Mouse (Mus musculus) adrenal gland, adult 18-20 months (tissue): Measurements from ENCODE around the gene Rgcc. TPM values are rescaled to one million over a fixed set of nuclear protein-coding genes. Genes with fewer than 3 reads are reported as not detected.

ENCODE experiments used
- DNase-seq, 2 experiments: peaks; one replicate each; pipeline ENCODE4 v3.0.0; 2021 to 2022; ENCODE audit warnings: low spot score in 2 of 2
- long read RNA-seq, 2 experiments: library from polyadenylated mRNA; stranded (forward); transcript quantifications; one replicate each; pipeline ENCODE4 v2.0.0; 2021
- total RNA-seq, 2 experiments: library from RNA; stranded (reverse); gene quantifications; 1 replicate in 1 of 2; 2 replicates in 1 of 2; pipeline ENCODE4 v1.2.3; 2021

Rgcc gene
- 100 to 1,000 TPM; 152 to 273 TPM for total RNA-seq
- long read RNA-seq, experiment 1, transcript Rgcc-201 (5 exons, 918 nt), result major isoform, 161 of 173 reads
- long read RNA-seq, experiment 1, partial matches to known transcripts, result 9 of 173 reads
- long read RNA-seq, experiment 1, other reads (novel, unspliced or antisense), result 3 of 173 reads
- long read RNA-seq, experiment 2, transcript Rgcc-201 (5 exons, 918 nt), result major isoform, 274 of 282 reads
- long read RNA-seq, experiment 2, partial matches to known transcripts, result 6 of 282 reads
- long read RNA-seq, experiment 2, other reads (novel, unspliced or antisense), result 2 of 282 reads

DNA sequence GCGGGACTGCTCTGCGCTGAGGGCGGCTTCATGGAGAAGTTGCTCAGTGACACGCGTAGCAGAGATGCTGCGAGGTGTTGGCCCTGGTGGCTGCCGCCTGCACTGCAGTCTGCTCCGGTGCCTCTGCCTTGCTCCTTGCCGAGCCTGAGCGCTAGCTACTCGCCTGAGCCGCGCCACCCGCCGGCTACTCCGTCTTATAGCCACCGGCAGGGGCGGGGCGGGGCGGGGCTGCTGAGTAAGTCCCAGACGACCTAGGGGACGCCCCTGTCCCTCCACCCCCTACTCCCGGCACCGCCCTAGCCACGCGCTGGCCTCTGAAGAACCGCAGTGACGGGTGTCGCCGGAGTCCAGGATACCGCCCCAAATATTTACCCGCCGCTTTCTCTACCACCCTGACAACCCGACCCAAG, at the start of gene Rgcc:
Gene Rgcc (minus strand): TSS at position 180 of the 410 bp plus-strand sequence.
- DNase-seq, result peak; percentile 97 to 99

DNA sequence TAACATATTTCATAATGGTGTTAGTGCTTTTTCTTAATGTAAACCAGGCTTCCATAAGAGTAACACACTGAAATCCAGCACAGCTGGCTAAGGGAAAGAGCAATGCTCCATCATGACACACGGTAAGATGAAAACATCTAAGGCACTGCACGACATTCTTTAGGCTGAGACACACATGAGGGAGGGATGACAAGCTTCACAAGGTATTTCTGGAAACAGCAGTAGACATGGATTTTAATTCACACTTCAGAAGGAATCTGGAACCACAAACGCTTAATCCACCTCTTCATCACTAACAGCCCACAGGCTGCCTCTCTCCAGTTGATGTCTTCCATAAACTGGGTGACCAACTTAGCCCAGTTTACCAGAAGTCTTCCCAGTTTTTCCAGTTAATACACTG, 44.9 kb upstream of the Rgcc start:
- no peak for DNase-seq

DNA sequence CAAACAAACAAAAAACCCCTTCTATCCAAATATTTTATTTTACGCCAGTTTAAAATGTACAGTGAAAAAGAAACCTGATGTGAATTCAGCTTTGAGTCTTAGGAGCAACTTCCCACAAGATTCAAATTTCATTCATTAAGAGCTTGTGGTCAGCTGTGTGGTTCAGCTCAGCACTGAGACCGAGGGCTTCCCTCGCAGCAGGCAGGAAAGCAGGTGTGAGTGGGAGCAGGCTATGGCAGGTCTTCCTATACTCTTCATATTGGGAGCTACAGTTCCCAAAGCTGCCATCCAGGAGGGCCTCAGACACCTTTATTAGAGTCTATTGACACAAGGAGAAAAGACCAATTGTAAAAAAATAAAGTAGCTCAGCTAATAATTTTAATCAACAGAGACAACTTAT, 34.2 kb upstream of the Rgcc start:
- DNase-seq, result no peak

DNA sequence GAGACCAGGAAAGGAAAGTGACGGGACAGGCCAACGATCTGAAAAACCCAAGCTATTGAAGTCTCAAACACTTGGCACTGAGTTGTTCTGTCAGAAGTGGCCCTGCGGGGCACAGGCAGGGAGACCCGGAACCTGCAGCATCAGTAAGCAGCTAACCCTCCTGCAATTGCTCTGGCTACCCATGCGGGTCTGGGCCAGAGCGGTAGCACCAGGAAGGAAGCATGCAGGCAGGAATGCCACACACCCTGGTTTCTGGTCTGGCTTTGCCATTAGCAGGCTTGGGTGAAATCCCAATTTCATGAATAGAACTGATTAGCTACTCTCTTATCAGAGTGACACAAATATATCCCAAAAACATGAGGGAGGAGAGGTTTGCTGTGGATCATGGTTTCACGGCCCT, 30.5 kb upstream of the Rgcc start:
- no peak for DNase-seq

DNA sequence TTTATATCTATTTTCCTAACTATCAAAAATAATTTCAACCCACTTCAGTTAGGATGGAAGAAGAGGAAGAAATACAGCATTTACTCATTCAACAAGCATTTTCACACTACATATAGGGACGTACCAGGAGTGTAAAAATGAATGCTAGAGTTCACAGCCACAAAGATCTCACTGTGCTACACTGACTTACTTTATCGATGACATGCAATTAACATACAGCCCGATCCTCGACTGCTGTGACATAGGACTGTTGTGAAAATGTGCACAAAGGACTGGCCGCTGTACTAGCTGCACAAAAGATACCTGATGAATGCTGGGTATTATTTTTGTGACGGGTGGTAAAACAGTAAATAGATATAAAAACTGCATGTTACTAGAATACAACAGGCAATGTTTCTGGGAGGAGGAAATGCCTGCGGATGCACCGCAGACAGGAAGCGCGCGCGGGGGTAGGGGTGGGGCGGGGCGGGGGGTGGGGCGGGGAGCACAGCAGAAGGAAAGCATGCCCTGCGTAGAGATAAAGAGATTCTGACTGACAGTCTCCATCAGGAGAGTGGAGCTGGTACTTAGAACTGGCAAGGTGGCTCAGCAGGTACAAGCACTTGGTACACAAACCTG, 29.6 kb upstream of the Rgcc start:
- no peak for DNase-seq

DNA sequence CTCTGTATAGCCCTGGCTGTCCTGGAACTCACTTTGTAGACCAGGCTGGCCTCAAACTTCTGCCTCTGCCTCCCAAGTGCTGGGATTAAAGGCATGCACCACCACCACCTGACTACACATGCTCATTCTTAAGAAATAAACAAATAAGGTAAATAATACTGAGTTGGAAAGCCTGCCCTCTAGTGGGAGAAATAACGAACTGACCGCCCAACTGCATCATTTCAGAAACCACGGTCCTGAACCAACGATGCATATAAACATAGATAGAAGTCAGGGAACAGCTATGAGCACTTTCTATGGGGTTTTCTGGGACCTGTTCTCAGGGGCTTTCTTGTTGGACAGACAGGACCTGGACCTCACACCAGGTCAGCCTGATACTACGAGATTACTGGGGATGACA, 25.6 kb upstream of the Rgcc start:
- DNase-seq, result peak; percentile 29 to 31

DNA sequence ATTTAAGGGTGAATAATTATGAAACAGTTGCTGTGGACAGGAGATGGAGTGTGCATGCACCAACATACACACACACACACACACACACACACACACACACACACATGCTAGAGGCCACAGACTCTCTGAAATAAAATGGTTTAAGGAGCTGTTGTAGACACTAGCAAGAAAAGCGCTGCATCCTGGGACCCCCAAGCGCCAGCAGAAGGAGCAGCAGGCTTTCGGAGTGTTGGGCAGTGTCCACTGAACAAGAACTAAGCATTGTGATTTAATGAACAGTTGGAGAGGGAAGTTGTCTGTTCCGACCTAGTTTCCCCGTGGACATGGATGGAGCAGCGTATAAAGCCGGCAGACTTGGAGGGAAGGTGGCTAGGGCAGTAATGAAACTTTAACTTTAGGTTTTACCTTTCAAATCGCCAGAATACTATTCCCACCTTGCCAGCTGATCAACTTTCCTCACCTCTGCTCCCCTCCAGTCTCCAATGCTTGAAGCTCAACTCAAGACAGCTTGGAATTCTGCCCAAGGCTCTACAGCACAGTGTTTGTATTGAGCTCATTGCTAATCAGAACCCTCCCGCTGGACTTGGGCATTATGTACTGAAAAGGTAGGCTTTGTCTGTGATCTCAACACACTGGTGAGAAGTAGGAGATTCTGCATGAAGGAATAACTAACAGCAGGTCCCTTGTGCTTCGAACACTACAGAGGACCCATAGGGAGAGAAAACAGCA, 22.8 kb upstream of the Rgcc start:
- DNase-seq, result no peak

DNA sequence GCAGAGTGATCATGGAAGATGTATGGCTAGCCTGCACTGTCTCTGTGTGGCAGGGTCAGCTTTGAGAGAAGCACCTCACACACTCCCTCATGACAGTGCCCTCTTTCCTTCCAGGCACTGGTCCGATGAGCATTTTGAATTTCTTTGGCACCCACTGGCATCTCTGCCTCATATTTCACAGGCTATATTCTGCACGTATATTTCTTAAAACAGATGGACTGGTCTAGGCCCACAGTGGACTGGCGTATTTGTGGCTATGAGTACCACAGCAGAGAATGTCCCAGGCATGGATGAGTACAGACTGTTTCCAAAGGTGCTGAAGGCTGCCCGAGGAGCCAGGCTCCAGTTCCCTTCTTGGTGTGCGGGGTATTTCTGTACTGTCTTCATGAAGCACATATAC, 20.4 kb upstream of the Rgcc start:
- DNase-seq, result no peak

DNA sequence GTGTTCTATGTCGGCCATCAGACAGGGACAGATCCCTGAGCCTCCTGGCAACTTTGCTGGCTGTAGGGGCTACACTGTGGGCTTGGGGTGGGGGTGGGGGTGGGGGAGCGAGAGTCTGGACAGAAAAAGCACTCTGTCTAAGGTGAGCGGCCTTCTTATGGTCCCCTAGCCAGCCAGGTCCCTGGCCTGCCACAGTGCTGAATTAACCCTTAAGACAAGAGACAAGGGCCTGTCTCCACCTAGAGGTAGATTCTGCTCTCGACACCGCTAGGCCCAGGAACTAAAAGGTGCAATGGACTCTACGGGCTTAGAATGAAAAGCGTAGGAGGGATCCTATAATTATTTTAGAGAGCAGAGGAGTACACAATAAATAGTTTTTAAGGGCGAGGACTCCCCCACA, 19.7 kb upstream of the Rgcc start:
- no peak for DNase-seq

DNA sequence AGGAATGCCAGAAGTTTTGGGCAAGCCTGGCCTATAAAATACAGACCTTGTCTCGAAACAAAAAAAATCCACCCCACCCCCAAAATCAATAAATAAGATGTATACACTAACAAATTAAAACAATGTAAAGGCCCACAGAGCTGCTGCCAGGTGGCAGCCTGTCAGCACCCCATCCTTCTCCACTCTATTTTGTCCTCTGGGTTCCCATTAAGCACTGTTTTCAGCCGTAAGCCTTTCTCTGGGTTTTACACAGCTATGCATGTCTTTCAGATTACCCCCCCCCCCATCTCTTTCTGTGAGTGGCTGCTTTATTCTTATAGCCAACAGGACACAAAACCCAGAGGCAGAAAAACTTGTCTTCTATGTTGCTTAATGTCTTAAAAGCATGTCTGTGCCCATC, 16.2 kb upstream of the Rgcc start:
- no peak for DNase-seq

DNA sequence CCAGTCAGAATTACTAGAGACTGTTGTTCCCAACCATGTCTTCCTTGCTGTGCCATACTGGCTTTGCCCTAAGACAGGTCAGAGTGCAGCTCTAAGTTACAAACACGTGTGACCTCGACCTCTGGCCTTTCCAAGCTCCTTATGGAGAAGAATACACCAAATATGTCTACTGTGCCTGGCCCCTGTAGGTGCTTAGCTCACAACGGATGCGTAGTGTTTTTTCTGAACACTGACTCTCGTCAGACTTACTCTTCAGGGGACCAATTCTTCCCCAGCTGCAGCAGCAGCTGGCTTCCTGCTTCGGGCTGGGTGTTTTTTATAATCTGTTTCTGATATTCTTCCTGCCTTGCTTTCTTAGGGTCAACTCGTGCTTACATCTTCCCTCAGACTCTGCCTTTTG, 14.4 kb upstream of the Rgcc start:
- no peak for DNase-seq

DNA sequence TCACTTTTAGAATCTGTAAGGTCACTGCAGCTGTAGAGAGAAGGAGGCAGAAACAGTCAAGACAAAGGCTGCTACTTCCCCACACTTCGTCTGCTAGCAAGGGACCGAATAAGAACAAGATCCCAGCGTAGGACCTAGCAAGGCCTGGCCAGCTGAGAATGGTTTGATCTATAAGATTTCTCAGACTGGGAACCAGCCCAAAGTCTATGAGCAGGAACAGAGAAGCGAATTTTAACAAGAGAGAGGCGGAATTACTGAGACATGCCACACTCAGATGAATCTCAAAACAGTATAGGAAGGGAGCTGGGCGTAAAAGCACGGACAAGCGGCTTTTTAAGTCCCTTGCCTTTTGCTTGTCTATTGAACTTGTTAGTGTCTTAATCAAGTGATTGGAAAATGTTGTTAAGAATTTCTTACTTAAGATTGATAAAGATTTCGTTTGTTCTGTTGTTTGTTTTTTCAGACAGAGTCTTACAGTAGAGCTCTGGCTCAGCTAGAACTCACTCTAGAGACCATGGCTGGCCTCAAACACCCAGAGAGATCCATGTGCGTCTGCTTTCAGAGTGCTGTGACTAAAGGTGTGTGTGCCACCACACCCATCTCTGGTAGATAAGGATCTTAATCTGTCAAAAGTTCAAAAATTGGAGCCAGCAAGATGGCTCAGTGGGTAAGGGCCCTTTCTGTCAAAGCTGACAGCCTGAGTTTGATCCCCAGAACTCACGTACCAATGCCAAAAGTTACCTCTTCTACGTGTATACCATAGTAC, 13.0 kb upstream of the Rgcc start:
- no peak for DNase-seq

DNA sequence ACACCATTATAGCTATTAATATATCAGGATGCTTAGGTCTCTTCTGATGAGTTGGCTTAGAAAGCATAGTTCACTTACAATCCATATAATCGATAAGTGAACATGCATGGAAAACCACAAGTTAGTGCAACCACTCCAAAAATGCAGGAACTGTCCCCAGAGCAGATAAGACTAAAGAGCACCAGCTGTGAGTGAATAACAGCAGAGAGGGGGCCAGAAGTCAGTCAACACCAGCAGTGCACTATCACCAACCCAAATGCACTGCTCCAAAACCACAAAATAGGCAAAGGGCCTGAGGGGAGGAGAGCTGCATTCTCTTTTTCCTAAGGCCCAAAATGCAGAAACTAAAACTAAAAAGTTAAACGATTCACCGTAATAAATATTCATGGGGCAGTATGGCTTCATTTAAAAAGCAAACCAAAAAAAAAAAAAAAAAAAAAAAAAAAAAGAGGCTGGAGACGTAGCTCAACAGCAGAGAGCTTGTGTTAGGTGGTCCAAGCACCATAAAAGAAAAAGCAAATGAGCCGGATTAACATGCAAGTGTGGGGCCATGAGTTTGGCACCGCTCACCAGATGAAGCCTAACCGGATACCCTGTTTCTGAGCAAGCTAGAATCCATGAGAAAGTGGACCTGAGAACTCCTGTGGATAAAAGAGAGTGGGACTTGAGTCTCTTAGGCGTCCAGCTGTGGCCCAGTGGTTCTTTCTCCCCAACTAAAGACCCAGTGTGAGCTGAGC, 12.2 kb upstream of the Rgcc start:
- DNase-seq, result no peak

DNA sequence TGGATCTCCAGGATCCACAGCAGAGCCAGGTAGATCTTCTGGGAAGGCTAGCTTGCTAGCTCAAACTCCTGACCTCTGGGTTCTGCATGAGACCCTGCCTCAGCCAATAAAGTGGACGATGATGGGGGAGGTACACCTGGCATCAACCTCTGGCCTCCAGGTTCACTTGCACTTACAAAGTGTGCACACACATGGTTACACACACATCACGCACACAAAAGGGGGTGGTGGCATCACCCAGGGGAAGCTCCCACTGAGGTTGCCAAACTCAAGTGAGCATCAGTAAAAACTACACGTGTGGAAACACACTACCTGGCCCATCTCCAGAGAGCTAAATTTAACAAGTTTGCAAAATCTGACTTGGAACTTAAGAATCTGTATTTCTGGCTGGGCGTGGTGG, 11.3 kb upstream of the Rgcc start:
- no peak for DNase-seq

DNA sequence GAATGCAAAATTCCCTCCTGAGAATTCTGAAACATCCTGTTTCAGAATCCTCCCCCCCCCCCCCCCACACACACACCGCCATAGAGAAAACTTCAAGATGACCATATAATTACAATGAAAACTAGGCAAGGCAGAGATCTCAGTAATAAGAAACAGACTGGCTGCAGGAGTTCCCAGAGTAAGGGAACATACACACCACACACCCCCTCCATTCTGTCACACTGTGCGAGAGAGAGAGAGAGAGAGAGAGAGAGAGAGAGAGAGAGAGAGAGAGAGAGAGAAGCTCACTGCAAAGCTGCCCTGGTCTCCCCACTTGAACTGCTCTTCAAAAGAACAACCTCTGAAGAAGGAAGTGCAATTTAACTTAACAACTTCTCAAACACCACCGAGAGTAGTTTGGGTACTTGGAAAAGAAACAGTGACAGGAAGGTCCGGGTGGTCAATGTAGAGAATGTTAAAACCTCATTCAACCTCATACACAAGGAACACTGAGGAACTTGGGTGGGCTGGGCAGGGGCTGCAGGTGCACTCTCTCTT, 10.5 kb upstream of the Rgcc start:
- no peak for DNase-seq

DNA sequence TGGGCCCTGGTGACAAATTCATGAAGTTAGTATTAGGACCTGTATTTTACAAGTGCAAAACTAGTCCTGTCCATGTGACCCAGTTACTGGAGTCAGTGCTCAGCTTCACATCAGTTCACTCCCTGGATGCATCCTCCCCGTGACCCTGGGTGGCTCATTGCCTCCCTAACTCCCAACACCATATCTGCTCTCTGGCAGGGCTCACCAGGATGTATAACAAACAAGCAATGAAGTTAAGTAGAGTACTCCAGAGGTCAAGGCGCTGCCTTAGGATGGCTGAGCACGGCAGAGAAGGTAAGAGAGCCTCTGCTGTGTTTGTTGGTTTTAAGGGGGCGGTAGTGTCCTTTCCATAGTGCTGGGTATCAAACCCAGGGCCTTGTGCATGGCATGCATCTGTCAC, 7.7 kb upstream of the Rgcc start:
- DNase-seq, result no peak

DNA sequence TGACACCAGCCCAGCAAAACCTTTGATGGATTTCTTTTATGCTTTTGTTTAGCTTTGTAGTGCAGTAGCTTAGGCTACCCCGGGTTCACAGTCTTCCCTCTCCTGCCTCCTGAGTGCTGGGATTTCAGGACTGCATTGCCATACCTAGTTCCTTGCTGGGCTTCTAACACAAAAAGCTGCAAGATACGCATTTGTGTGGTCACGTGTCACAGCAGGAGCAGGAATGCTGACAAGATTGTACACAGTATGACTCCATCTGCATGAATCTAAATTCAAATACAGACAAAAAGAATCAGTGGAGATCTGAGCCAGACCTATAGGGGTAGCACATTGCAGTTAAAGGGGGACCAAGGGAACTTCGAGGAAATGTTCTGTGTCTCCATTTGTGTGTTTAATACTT, 6.9 kb upstream of the Rgcc start:
- DNase-seq, result no peak

DNA sequence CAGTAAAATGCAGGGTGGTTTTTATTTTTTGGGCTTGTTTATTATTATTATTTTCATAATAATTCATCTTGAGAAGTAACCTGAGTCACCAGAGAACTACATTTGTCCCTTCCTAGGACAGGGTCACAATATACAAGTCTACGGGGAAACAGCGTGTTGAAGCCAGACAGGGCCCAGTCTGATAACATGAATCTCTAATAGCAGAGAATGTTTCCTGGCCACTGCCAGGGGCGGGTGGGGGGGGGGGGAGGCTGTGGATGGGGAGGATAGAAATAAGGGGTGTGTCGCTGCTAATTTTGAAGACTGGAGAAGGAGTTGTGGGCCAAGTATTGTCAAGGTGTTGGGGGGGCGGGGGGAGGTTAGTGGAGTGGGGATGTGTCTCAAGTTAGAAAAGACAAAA, 6.5 kb upstream of the Rgcc start:
- DNase-seq, result no peak

DNA sequence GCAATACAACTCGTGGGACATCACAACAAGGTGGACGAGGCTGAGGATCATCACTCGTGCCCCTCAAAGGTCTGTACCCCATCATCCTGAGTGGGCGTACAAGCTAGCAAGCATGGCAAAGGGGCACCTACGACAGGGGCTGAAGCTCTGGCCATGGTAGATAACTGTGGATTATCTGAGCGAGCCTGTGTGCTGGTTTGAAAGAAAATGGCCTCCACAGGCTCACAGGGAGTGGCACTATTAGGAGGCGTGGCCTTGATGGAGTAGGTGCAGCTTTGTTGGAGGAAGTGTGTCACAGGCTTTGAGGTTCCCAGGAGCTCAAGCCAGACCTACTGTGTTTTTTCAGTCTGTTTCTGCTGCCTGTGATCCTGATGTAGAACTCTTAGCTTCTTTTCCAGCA, 5.7 kb upstream of the Rgcc start:
- no peak for DNase-seq

DNA sequence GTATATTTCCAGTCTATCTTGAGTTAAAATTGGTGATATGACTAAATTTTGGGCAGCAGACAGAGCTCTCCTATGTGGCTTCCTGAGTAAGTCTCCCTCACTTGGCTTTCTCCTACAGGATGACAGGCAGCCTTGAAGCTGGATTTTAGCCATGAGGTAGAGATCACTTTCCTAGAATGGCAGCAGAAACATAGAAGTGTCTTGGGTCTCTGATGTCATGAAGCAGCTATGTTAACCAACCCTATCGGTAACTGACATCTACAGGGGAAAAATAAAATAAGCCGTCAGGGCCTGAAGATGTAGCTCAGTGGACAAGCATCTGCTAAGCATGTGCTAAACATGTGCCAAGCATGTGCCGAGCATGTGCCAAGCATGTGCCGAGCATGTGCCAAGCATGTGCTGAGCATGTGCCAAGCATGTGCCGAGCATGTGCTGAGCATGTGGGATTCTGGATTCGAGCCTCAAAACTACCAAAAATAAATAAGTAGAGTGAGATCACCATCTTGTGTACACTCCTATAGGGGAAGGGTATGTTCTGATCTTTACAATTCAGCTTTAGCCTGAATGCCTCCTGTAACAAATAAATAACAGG, 3.5 kb upstream of the Rgcc start:
- no peak for DNase-seq
